Mouse (Mus musculus): ENCODE measurements at regions not wholly inside any gene's neighbourhood (a gene's known extent, or its start where the extent isn't known, plus 50 kb on each side); places are given as distances from the start of the nearest gene placed in this dataset.
A peak's percentile ranks its signal among the peaks of the same experiment; 100 is the strongest.
"Not testable (repeated sequence)": the region's sequence is repeated elsewhere in the genome, so short reads cannot be mapped to it uniquely, and the experiment has no call there.

DNA sequence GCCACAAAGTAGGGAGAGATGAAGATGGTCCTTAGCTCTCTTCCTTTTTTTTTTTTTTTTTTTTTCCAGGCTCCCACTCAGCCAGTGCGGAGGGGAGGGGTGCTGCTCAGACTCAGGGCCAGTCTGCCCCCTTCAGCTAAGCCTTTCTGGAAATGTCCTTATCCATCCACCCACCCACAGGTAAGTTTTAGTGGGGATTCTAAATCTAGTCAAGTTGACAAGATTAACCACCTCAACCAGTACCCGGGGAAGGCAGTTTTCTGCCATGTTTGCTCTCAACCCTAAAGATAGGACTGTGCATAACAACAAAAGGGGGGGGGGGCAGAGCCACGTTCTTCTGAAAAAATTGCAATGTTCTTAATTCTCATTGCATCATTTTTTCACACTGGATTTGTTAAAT, 222.6 kb upstream of the Btg1 start:
- Histone ChIP-seq H3K27ac (replicated peaks) (no peak overlapping the region), H3K27me3 (replicated peaks; ENCODE audit: low read depth, poor library complexity, severe bottlenecking) (no peaks in the 10 kb centered on the region), H3K4me1 (peaks cover 30% of the 10 kb centered on the region), H3K36me3 (replicated peaks) (no peaks in the 10 kb centered on the region), H3K4me3 (no peak overlapping the region), H3K9me3 (no peaks in the 10 kb centered on the region)
- no peak for DNase-seq (ENCODE audit: low spot score)
- 88% methylated on average over 3 of the region's 3 CpGs for WGBS

GRCm38 (mm10) chr10:96395017-96395416, 221.8 kb upstream of the Btg1 start:
- Histone ChIP-seq H3K4me1 (peaks cover 38% of the 10 kb centered on the region), H3K9me3 (no peaks in the 10 kb centered on the region), H3K27me3 (replicated peaks; ENCODE audit: low read depth, poor library complexity, severe bottlenecking) (no peaks in the 10 kb centered on the region), H3K36me3 (replicated peaks) (no peaks in the 10 kb centered on the region), H3K27ac (replicated peaks) (no peak overlapping the region), H3K4me3 (no peak overlapping the region)
- DNase-seq (ENCODE audit: low spot score) = no peak
- WGBS = 75% methylated on average over 3 of the region's 3 CpGs

GRCm38 (mm10) chr10:96397931-96398561, 218.8 kb upstream of the Btg1 start:
- Histone ChIP-seq H3K4me1 (peaks cover 28% of the 10 kb centered on the region), H3K27ac (replicated peaks) (no peak overlapping the region; the same call in 1 of the 2 replicates), H3K4me3 (no peak overlapping the region), H3K9me3 (no peaks in the 10 kb centered on the region), H3K27me3 (replicated peaks; ENCODE audit: low read depth, poor library complexity, severe bottlenecking) (no peaks in the 10 kb centered on the region), H3K36me3 (replicated peaks) (no peaks in the 10 kb centered on the region)
- DNase-seq (ENCODE audit: low spot score) = no peak
- WGBS = 47% methylated on average over 13 of the region's 13 CpGs

DNA sequence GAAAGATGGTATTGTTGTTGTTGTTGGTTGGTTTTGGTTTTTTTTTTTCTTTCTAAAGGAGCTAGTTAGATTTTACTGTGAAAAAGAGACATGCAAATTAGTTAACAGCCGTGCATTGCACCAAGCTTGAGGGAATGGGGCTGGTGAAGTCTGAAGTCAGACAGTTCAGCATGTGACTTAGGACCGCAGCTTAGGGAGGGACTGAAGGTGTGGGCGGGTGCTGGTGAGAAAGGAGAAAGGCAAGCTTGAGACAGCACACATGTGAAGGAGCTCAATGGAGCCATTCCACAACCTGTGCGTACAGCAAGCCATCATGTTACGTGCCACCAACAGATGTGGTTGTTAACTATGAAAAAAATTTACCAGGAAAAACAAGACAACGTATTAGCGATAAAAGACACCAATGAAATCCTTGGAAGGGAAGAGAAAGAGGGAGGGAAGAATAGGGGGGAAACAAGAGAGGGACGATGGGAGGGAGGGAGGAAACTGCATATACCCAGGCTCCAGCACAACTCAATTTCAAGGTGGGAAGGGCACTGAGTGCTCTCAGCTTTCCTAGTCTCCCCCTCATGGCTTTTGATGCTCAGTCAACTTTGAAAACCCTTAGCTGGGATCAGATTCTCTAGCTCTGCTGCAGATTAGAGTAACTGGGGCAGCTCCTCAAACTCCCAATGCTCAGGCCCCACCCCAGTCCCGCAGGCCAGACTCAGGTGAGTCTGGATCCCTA, 218.1 kb upstream of the Btg1 start:
- peak overlapping the region; percentile 72 for H3K27ac ChIP-seq (replicated peaks)
- 79% methylated on average over 9 of the region's 9 CpGs for WGBS
- DNase-seq (ENCODE audit: low spot score) = no peak
- H3K4me3 ChIP-seq = no peak overlapping the region
- H3K9me3 ChIP-seq = no peaks in the 10 kb centered on the region
- H3K4me1 ChIP-seq = peaks cover 28% of the 10 kb centered on the region
- no peaks in the 10 kb centered on the region for H3K36me3 ChIP-seq (replicated peaks)
- H3K27me3 ChIP-seq (replicated peaks; ENCODE audit: low read depth, poor library complexity, severe bottlenecking) = no peaks in the 10 kb centered on the region

- DNase-seq (ENCODE audit: low spot score) = peak; percentile 66
- Histone ChIP-seq H3K27ac (replicated peaks) (peak overlapping the region; percentile 72), H3K4me1 (peaks cover 28% of the 10 kb centered on the region), H3K36me3 (replicated peaks) (no peaks in the 10 kb centered on the region), H3K27me3 (replicated peaks; ENCODE audit: low read depth, poor library complexity, severe bottlenecking) (no peaks in the 10 kb centered on the region), H3K4me3 (no peak overlapping the region), H3K9me3 (no peaks in the 10 kb centered on the region)
- WGBS = 51% methylated on average over 8 of the region's 8 CpGs
These were observed 217.0 kb upstream of the Btg1 start for GRCm38 (mm10) chr10:96399636-96400400.

DNA sequence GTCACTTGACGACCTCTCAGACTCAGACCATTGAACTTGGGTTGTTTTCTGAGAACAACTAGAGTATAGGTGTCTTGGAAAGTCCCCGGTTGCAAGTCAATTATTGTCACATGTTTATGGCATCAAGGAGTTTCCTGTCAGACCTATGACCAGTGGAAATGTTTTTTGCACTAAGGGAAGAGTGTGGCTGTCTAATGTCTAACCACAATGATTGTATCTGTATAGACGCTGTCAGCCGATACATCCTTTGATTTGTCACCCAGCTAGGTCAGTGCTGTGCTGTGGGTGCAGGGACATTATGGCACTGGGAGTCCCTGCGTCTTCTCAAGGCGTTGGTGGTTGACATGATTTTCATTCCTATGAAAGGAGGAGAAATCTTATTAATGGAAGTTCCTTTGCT, 216.0 kb upstream of the Btg1 start:
- Histone ChIP-seq H3K27me3 (replicated peaks; ENCODE audit: low read depth, poor library complexity, severe bottlenecking) (no peaks in the 10 kb centered on the region), H3K4me1 (peaks cover 28% of the 10 kb centered on the region), H3K4me3 (no peak overlapping the region), H3K27ac (replicated peaks) (no peak overlapping the region), H3K9me3 (no peaks in the 10 kb centered on the region), H3K36me3 (replicated peaks) (no peaks in the 10 kb centered on the region)
- DNase-seq (ENCODE audit: low spot score) = no peak
- WGBS = 89% methylated on average over 6 of the region's 6 CpGs

GRCm38 (mm10) chr10:96406306-96406705, 210.5 kb upstream of the Btg1 start:
- Histone ChIP-seq H3K36me3 (replicated peaks) (no peaks in the 10 kb centered on the region), H3K27me3 (replicated peaks; ENCODE audit: low read depth, poor library complexity, severe bottlenecking) (no peaks in the 10 kb centered on the region), H3K4me1 (peaks cover 5% of the 10 kb centered on the region), H3K27ac (replicated peaks) (no peak overlapping the region), H3K4me3 (no peak overlapping the region), H3K9me3 (no peaks in the 10 kb centered on the region)
- no peak for DNase-seq (ENCODE audit: low spot score)
- 77% methylated on average over 5 of the region's 5 CpGs for WGBS

DNA sequence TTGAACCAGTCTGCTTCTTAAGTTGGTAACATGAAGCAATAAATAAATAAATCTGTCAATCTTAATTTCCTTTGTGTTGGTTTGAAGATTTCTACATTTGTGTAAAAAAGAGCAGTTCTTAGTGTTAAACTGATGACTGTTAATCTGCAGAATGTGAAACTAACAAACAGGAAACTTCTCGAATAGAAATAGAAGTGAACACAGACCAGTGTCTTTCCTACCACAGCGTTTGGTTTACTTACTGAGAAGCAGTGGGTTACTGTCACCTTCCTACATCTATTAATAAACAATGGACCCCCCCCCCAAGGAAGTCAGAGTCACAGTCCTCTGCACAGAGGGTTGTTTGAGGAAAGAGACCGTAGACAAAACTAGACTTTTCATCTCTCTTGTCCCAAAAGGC, 209.0 kb upstream of the Btg1 start:
- H3K27ac ChIP-seq (replicated peaks) = no peak overlapping the region
- 79% methylated on average over 3 of the region's 3 CpGs for WGBS
- peaks cover 5% of the 10 kb centered on the region for H3K4me1 ChIP-seq
- no peaks in the 10 kb centered on the region for H3K36me3 ChIP-seq (replicated peaks)
- no peak for DNase-seq (ENCODE audit: low spot score)
- H3K9me3 ChIP-seq = no peaks in the 10 kb centered on the region
- no peaks in the 10 kb centered on the region for H3K27me3 ChIP-seq (replicated peaks; ENCODE audit: low read depth, poor library complexity, severe bottlenecking)
- no peak overlapping the region for H3K4me3 ChIP-seq

DNA sequence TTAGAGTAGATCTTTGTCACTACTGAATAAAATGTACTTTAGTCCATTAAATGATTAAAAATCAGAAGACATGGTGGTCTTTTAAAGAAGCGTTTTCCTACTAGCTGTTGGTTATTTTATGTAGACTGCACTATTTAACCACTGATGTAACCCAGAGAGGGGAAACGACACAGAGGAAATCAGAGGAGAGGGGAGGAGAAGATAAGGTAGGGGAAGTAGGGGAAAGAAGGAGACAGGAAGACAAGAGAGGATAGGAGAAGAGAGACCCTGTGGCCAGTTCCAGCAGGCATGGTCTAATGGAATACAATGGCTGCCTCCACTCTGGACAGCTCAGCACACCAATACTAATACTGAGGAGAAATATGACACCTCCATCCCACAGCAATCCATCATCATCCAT, 208.6 kb upstream of the Btg1 start:
- WGBS = 70% methylated on average over 2 of the region's 2 CpGs
- no peak for DNase-seq (ENCODE audit: low spot score)
- Histone ChIP-seq H3K9me3 (no peaks in the 10 kb centered on the region), H3K4me1 (peaks cover 5% of the 10 kb centered on the region), H3K27ac (replicated peaks) (no peak overlapping the region), H3K27me3 (replicated peaks; ENCODE audit: low read depth, poor library complexity, severe bottlenecking) (no peaks in the 10 kb centered on the region), H3K36me3 (replicated peaks) (no peaks in the 10 kb centered on the region), H3K4me3 (no peak overlapping the region)

GRCm38 (mm10) chr10:96410028-96410427, 206.8 kb upstream of the Btg1 start:
- DNase-seq (ENCODE audit: low spot score) = no peak
- no peaks in the 10 kb centered on the region for H3K9me3 ChIP-seq
- H3K27ac ChIP-seq (replicated peaks) = no peak overlapping the region
- no peaks in the 10 kb centered on the region for H3K27me3 ChIP-seq (replicated peaks; ENCODE audit: low read depth, poor library complexity, severe bottlenecking)
- peaks cover 5% of the 10 kb centered on the region for H3K4me1 ChIP-seq
- no peak overlapping the region for H3K4me3 ChIP-seq
- whole genome bisulfite sequencing = 86% methylated on average over 6 of the region's 6 CpGs
- no peaks in the 10 kb centered on the region for H3K36me3 ChIP-seq (replicated peaks)

GRCm38 (mm10) chr10:96414807-96415206, 202.0 kb upstream of the Btg1 start:
- 90% methylated on average over 11 of the region's 11 CpGs for WGBS
- no peak for DNase-seq (ENCODE audit: low spot score)
- H3K4me1 ChIP-seq = no peaks in the 10 kb centered on the region

GRCm38 (mm10) chr10:96421506-96421905, 195.3 kb upstream of the Btg1 start:
- not testable (repeated sequence) for H3K27me3 ChIP-seq (replicated peaks; ENCODE audit: low read depth, poor library complexity, severe bottlenecking); H3K36me3 ChIP-seq (replicated peaks); DNase-seq (ENCODE audit: low spot score); H3K27ac ChIP-seq (replicated peaks); H3K4me1 ChIP-seq; H3K4me3 ChIP-seq; H3K9me3 ChIP-seq
- 83% methylated on average over 2 of the region's 2 CpGs for WGBS

More at GRCm38 (mm10) chr10:96414807-96415206, 202.0 kb upstream of the Btg1 start:
- no peaks in the 10 kb centered on the region for H3K27me3 ChIP-seq (replicated peaks; ENCODE audit: low read depth, poor library complexity, severe bottlenecking)
- H3K36me3 ChIP-seq (replicated peaks) = no peaks in the 10 kb centered on the region
- H3K4me3 ChIP-seq = no peak overlapping the region
- H3K27ac ChIP-seq (replicated peaks) = no peak overlapping the region
- H3K9me3 ChIP-seq = no peaks in the 10 kb centered on the region

GRCm38 (mm10) chr10:96427407-96427806, 189.4 kb upstream of the Btg1 start:
- WGBS = 86% methylated on average over 5 of the region's 5 CpGs
- Histone ChIP-seq H3K4me1 (no peaks in the 10 kb centered on the region), H3K27ac (replicated peaks) (no peak overlapping the region), H3K36me3 (replicated peaks) (no peaks in the 10 kb centered on the region), H3K4me3 (no peak overlapping the region), H3K27me3 (replicated peaks; ENCODE audit: low read depth, poor library complexity, severe bottlenecking) (no peaks in the 10 kb centered on the region), H3K9me3 (no peaks in the 10 kb centered on the region)
- no peak for DNase-seq (ENCODE audit: low spot score)
